Mouse (Mus musculus) heart, adult 2 months (tissue): ENCODE results near the gene Pomp.

ENCODE experiments used
- CTCF ChIP-seq: fragments of 200-600 bp; IDR thresholded peaks from 2 replicates; pipeline ENCODE4 v1.8.1; 2022; ENCODE audit warnings: antibody characterized with exemption, mild to moderate bottlenecking, moderate library complexity
- EP300 ChIP-seq: fragments of 200-500 bp; IDR thresholded peaks from 2 replicates; pipeline ENCODE4 v1.6.1; 2011; ENCODE audit warnings: low read depth, low read length, control low read depth; ENCODE audit not compliant: insufficient read depth
- POLR2A ChIP-seq: fragments of 200-500 bp; IDR thresholded peaks from 2 replicates; pipeline ENCODE4 v1.6.1; 2011; ENCODE audit warnings: mild to moderate bottlenecking, low read depth, low read length, control low read depth; ENCODE audit not compliant: insufficient read depth

DNA sequence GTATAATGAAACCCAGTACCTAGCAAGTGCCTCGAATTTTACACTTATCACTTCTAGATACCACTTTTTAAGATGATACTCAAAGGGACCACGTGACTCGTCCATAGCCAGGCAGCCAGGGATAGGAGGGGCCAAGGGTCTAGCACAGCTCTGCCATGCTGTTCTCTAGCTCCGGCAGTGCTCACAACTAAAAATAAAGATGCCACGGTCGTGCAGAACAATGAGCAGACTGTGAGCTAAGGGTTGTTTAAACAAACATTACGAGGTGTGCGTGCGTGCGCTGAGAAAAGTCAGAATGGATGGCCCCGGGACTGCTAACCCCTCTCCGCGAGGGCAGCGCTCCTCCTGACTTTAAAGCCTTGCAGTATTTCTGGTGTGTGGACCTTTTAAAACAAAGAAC, 27.4 kb upstream of the Pomp start:
- TF ChIP-seq CTCF: no peak
- no peak for TF ChIP-seq POLR2A
- no peak for TF ChIP-seq EP300
